Mouse (Mus musculus) naive thymus-derived CD4-positive, alpha-beta T cell, adult 2 months (primary cell): ENCODE measurements around the gene Tmprss3.

Source experiments
- DNase-seq: peaks from one replicate; pipeline ENCODE4 v3.0.0-alpha.2; 2011; ENCODE audit warnings: low read depth

Gene Tmprss3

DNA sequence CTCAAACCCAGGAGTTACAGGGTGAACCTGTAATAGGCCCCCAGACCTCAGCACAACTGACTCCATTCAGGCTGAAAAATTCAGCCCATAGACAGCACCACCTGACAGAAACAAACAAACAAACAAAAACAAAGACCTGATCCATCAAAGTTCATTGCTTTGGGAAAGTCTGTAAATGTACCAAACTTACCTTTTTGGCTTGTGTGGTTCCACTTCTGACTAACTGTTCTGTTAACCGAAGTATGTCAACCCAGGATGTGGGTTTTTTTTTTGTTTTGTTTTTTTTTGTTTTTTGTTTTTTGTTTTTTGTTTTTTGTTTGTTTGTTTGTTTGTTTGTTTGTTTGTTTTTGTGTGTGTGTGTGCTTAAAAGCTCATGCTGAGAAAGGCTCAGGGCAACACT lies 62.0 kb downstream of the Tmprss3 start:
- no peak for DNase-seq

- peak; percentile 55 for DNase-seq
These were observed 62.5 kb downstream of the Tmprss3 start for GRCm38 (mm10) chr17:31136291-31136690.

GRCm38 (mm10) chr17:31134913-31135312 lies 63.9 kb downstream of the Tmprss3 start:
- no peak for DNase-seq

GRCm38 (mm10) chr17:31133776-31134175 lies 65.0 kb downstream of the Tmprss3 start:
- no peak for DNase-seq

DNA sequence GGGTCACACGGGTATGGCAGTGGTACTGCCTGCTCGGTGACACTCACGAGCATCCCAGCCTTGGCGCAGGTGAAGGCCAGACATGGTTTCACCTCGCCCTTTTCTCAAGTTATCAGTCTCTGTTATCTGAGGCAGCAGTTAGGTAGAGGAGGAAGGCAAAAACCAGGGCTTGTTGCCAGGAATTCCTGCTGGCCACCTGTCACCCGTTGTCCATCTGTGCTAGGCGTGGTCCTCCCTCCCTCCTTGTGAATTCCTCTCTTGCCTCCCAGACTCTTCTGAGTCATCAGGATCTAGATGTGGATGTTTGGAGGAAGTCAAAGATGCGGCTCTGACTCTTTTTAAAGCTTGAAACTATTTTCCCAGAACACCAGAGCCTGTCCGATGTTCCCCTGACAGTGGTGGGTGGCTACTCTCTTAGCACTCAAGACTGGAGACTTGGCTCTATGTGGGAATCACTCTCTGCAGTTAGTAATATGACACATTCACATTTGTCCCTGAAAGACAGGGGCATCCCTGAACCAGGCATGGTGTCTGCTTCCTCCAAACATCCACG lies 67.4 kb downstream of the Tmprss3 start:
- no peak for DNase-seq

- no peak for DNase-seq
These were observed 69.3 kb downstream of the Tmprss3 start, which contains the start of gene Tff3 for GRCm38 (mm10) chr17:31129452-31129851. Gene Tff3 (minus strand): TSS chr17:31129646.
